Mouse (Mus musculus) G1E-ER4 (cell line): ENCODE data around the gene Acoxl. TPM values are rescaled to one million over a fixed set of nuclear protein-coding genes. Genes with fewer than 3 reads are reported as not detected.

ENCODE experiments used
- GATA1 ChIP-seq: IDR thresholded peaks from one replicate; pipeline ENCODE4 v1.8.0; 2012; ENCODE audit warnings: low read length, inconsistent platforms
- polyA plus RNA-seq: library from polyadenylated mRNA; stranded (reverse); fragments of >175 nt; gene quantifications from 2 replicates; pipeline ENCODE4 v1.2.3, GENCODE M21; 2012

Acoxl gene
- polyA plus RNA-seq, 1 experiment, result 0.09 TPM

DNA sequence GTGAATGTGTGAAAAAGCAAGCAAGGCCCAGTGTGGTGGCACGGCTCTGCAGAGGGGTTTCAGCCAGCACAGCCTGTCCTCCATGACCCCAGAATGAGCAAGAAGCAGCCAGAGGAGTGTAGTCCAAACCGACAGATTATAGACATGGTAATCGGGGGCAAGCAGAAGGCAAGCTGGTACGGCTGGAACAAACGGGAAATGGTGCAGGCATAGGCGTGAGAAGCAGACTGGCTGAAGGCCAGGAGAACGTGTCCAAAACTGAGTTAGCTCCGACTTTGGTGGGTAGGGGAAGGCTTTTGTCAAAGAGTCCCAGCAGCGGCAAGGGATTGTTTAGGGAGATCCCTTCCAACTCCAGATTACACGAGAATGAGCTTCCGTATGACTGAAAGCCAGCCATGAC, 331.3 kb downstream of the Acoxl start:
- no peak for TF ChIP-seq GATA1

DNA sequence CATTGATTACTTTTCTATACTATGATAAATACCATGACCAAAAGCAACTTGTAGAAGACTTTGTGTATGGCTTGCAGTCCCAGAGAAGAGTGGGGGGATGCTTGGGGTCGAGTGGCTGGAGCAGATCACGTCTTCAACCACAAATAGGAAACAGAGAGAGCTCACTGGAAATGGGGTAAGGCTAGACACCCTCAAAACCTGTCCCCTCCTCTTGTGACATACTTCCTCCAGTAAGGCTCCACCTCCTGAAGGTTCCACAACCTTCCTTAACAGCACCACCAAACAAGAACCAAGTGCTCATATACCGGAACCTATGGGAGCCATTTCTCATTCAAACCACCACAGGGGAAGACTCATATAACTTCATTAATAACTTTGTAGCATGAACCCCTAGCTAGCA, 331.9 kb downstream of the Acoxl start:
- no peak for TF ChIP-seq GATA1

DNA sequence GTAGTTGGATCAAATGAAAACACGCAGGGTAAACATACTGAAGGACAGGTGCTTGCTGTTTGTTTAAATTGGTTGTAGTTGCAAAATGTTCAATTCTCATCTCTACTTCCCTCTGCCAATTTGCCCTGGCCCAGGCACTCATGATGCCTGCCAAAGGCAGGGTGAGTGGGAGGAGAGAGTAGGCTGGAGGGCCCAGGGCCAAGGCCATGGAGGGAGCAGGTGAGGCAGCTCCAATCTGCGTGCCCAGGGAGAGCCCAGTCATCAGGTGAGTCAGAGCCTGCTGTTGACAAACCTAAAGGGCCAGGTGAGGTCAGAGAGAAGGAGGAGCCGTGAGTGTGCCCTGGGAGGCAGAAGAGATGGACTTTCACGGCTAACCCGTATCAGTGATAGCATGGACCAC, 333.6 kb downstream of the Acoxl start:
- no peak for TF ChIP-seq GATA1

Other genes with a start within 250 kb of the Acoxl start
- gene Mal, start 182.2 kb upstream of the Acoxl start, polyA plus RNA-seq, result not detected in 2 replicates
- not detected in 2 replicates for gene Mall, start 108.9 kb upstream of the Acoxl start, polyA plus RNA-seq
- gene Nphp1, start 50.0 kb upstream of the Acoxl start, polyA plus RNA-seq, result 0.70 and 1.5 TPM in 2 replicates
- gene Mtln, start 46.4 kb upstream of the Acoxl start, polyA plus RNA-seq, result 117 and 143 TPM in 2 replicates
- 5.6 and 6.5 TPM in 2 replicates for gene Bub1, start 7.0 kb upstream of the Acoxl start, polyA plus RNA-seq